Mouse (Mus musculus): ENCODE measurements around the gene Gm21985.
A peak's percentile ranks its signal among the peaks of the same experiment; 100 is the strongest.

Gene Gm21985

GRCm38 (mm10) chr2:112266242-112266592, at the start of gene Gm21985:
TSS of gene Gm21985 (plus strand) at chr2:112266314.
- DNase-seq (ENCODE audit: extremely low spot score): peak; percentile 37

DNA sequence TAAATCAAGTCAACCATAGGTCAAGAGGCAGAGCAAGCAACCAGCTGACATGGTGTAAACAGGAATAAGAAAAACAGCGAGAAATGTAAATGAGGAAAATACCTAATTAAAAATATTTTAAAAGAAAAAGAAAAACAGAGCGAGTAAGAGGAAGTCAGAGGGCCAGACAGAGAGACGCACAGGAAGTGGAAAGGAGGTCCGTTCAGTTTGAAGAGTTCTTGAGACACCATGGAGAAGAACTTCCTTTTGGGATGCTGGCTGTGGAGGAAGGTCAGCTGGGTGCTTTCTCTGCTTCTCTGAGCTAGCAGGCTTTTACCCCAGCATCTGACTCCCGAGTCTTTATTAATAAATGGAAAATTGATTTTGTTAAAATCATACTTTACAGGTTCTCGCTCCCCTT, 48.5 kb upstream of the Gm21985 start:
- no peak for DNase-seq (ENCODE audit: extremely low spot score)

DNA sequence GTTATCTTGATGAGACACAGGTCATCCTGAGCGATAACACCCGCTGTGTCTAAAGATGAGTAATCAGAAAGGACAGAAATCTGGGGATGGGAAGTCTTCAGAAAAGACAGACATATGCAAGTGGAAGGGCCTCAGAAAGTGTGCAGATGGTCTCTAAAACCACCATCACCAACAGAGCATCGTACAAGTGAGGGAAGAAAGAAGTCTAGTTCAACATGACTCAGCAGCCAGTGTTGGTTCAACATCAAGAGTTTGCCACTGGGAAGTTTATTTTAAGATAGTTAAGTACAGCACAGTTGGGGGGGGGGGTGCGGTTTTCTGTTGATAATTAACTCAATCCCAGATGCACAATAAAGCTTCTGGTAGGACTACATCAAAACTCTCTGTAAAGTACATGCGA, 45.2 kb upstream of the Gm21985 start:
- no peak for DNase-seq (ENCODE audit: extremely low spot score)

GRCm38 (mm10) chr2:112222607-112223006, 43.5 kb upstream of the Gm21985 start:
- DNase-seq (ENCODE audit: extremely low spot score): no peak

DNA sequence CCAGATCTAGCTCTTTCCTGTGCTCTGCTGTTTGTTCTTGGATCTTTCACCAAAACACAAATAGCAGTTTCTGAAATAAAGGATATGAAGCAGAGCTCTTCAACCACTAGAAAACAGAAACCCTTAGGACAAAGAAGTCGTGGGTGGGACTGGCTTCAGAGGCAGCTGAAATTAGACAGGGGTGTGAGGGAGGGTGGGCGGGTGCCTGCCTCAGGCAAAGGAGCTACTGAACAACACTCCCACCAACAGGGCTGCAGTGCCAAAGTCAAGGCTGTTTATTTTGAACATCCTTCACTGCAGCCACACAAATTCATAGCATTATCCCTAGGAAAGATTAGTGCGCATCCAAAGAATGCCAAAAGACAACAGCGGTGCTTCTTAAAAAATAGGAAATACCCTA, 41.8 kb upstream of the Gm21985 start:
- no peak for DNase-seq (ENCODE audit: extremely low spot score)

DNA sequence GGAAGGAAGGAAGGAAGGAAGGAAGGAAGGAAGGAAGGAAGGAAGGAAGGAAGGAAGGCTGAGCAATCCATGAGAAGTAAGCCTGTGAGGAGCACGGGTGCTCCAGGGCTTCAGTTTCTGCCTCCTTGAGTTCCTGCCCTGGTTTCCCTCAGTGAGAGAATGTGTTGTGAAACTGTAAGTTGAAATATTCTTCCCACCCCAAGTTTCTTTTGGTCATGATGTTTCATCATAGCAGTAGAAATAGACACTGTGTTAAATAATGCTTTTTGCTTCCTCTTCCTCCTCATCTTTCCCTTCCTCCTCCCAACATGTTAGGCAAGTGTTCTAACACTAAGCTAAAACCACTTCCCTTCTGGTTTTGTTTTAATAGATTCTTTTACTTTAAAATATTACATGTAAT, 33.5 kb upstream of the Gm21985 start:
- no peak for DNase-seq (ENCODE audit: extremely low spot score)

DNA sequence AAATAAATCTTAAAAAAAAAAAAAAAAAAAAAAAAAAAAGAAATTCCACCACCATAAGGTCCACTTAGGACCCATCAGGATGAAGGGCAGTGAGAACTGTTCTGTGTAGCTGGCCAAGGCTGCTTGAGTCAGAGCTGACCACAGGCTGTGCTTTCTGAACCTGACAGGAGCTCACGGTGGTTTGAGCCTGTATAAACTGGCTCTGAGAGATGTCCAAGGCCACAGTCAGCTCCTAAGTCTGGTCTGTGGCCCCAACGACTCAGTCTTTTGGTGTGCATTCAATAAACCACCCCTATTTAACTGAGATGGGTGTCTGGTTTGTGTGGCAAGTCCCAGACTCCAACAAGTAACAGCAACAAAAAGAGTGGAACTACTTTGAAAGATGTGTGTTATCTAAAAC, 29.5 kb upstream of the Gm21985 start:
- no peak for DNase-seq (ENCODE audit: extremely low spot score)

DNA sequence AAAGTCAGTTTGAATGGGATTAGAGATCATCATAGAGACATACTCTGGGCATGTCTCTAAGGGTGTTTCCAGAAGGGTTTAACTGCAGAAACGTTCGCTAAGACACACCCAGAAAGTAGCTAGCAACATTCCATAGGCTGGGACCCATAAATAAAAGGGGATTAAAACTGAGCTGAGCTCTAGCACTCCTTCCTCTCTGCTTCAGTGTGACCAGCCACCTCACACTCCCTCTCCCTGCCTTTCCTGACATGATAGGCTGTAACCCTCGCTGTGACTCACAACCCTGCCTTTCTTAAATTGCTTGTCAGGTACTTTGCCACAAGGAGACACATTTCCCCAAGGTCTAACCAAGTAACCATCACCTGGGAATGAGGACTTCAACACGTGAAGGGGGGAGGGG, 28.1 kb upstream of the Gm21985 start:
- no peak for DNase-seq (ENCODE audit: extremely low spot score)

- DNase-seq (ENCODE audit: extremely low spot score): peak; percentile 90
Measured at GRCm38 (mm10) chr2:112239212-112239934, 26.7 kb upstream of the Gm21985 start, which contains the start of gene Lpcat4. TSS of gene Lpcat4 (plus strand) at chr2:112239468.

GRCm38 (mm10) chr2:112239935-112240721, 26.0 kb upstream of the Gm21985 start:
- peak; percentile 48 for DNase-seq (ENCODE audit: extremely low spot score)

DNA sequence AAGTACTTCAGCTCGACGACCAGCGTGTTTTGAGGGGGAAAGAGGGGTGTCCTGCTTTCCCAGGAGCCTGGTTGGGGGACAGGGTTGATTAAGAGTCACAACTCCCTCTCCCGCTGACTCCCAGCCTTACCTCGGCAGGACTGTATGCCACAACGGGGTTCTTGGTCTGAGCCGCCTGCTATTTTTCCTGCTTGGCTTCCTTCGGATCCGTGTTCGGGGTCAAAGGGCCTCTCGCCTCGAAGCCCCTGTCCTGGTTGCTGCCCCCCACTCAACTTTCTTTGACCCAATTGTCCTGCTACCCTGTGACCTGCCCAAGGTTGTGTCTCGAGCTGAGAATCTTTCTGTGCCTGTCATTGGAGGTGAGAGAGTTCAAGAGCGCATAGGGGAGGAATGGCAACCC, 24.3 kb upstream of the Gm21985 start:
- no peak for DNase-seq (ENCODE audit: extremely low spot score)

DNA sequence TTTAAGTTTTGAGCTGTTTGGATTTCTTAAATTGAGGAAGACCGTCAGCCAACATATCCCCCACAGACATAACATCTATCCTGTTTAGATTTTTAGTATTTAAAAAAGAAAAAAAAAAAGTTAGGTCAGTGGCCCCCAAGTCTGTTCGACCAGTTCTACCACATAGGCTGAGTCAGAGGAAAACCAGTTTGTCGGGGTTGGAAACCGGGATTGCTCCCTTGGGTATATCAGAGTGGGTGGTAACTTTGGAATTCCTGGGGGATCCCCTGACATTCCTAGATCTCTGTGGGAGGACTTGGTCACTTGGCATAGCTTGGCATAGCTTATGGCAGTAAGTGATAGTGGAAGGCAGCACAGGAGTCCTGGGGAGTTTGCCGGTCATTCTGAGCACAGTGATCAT, 20.8 kb upstream of the Gm21985 start:
- no peak for DNase-seq (ENCODE audit: extremely low spot score)

GRCm38 (mm10) chr2:112246193-112246592, 19.9 kb upstream of the Gm21985 start:
- no peak for DNase-seq (ENCODE audit: extremely low spot score)

DNA sequence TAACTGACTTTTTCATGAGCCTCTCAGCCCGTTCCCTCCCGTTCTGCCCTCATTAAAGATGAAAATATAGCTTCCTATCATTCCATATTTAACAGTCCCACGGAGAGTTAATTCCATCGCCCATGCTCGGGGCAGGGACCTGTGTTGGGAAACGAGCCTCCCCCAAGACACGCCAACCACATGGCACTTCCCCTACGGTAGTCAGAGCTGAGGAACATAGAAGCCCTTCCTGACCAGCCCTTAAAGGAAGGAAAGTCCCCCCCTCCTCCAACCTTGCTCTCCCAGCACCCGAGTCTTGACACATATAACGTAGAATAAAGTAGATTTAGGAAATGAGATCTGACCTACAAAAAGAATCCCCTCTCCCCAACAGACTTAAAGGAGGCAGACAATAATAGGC, 18.8 kb upstream of the Gm21985 start:
- no peak for DNase-seq (ENCODE audit: extremely low spot score)

GRCm38 (mm10) chr2:112249780-112250453, 16.2 kb upstream of the Gm21985 start:
- DNase-seq (ENCODE audit: extremely low spot score): no peak

- no peak for DNase-seq (ENCODE audit: extremely low spot score)
Measured at GRCm38 (mm10) chr2:112254675-112255515, 11.2 kb upstream of the Gm21985 start.

DNA sequence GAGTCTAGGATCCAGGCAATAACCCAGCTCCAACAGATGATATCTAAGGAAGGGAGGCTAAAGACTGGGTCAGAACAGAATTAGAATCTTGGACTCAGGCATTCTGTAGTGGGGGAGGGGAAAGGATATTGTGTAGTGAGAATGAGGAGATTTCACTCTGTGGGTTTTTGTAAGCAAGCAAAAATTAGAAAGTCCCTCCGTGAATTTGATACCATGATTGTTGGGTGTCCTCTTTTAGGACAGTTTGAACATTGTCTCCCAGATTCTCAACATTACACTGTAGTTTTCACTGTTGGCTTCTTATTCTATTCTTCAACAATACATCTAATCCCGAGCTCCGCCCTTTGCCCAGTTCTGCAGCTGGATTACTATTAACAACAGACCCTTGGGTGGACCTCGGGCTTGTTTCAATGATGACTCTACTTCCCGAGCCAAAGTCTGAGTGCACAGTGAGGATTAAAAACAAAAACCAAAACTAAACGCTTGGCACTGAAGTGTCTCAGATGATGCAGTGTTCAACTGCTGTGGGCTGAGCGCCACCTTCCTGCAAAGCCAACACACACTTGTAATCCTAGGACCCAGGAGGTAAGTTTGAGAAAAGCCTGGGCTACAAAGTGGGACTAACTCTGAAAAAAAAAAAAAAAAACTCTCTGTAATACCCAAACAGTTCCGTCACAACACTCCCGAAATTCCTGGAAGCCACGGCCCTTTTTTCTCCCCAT, 6.7 kb upstream of the Gm21985 start, which contains the start of gene Nutm1:
Gene Nutm1 (minus strand): TSS at position 51 of the 722 bp plus-strand sequence.
- no peak for DNase-seq (ENCODE audit: extremely low spot score)

- DNase-seq (ENCODE audit: extremely low spot score): peak; percentile 88
Measured at GRCm38 (mm10) chr2:112261748-112262653, 4.1 kb upstream of the Gm21985 start, which contains the start of gene Nop10. TSS of gene Nop10 (plus strand) at chr2:112261926.

DNA sequence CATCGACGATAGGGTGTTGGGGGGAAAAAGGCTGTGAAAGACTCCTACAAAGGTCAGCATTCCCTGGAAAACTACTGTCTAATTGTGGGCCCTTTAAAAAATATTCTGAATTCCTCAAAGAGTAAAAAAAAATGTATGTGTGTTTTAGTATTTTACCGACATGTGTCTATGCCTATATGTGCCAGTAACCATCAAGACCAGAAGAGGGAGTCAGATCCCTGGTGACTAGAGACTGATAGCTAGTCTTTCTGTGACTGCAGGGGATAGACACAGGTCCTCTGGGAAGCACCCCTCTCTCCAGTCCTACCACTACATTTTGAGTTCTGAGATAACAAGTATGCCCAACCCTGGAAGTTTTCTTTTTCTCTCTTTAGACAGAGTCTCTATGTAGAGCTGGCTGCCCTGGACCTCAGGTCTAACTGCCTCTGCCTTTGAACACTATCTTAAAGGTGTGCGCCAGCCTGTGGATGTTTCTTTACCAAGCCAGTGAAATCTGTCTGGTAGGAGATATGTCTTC, 3.3 kb upstream of the Gm21985 start:
- DNase-seq (ENCODE audit: extremely low spot score): no peak

DNA sequence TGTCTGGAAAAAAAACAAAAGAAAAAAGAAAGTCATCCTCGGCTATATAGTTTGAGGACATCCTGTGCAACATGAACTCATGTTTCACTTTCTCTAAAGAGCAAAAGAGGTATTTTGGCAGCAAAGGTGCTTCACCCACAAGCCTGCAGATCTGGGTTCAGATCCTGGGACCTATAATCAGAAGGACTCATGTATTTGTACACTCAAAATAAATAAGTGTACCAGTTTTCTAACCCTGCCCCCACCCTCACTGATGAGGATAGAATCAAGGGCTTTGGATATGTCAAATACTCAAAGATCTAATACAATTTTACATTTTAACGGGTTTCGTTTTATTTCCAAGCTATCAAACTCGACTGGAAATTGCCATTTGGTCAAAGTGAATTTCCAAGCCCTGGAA, 1.8 kb upstream of the Gm21985 start:
- DNase-seq (ENCODE audit: extremely low spot score): no peak

Measured in embryo, embryonic 9.5 days (tissue).